In the genomic region with DNA sequence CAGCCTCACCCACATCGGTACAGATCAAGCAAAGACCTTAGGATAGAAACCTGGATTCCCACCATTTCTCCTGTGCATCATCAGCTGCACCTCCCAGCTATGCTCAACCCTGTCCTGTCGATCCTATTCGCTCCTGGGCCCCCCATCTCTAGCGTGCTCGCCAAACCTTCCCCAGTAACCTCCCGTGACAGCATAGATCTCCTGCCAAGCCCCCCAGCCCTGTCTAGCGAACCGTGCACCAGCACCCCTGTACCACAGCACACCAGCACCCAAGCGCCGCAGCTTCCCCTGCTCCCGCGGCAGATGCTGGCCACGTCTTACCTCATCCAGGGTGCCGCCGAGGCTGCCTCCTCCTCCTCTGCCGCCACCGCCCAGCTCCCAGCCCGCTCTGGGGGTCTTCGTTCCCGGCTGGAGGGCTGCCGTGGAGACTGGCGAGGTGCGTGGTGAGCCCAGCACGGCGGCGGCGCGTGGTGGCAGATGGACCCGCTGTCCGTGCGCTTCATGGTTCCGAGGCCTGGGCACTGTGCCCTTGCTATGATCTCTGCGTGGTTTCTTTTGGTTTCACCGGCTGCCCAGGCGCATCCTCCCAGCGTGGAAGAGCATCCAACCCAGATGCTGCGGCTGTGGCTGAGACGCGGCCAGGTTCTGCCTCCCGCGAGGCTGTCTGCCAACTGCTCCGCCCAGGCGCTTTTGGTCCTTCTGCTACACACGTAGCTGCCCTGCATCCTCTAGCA, we compare ENCODE assay signal across 8 mouse cellular contexts. TPM values are rescaled to one million over a fixed set of nuclear protein-coding genes. Genes with fewer than 3 reads are reported as not detected.
A peak's percentile ranks its signal among the peaks of the same experiment; 100 is the strongest.
DNase-seq lines count a peak whose midpoint lies in the region; ATAC-seq and TF ChIP-seq lines count a peak whose summit lies in the region.

A gene (minus strand): TSS at position 540 of the 734 bp plus-strand sequence.

- H3K36me3 ChIP-seq in lung, embryonic 14.5 days (ENCODE audit: insufficient read depth) = no peaks in the 10 kb centered on the region
- H3K36me3 ChIP-seq in forebrain, embryonic 15.5 days = no peaks in the 10 kb centered on the region

- no peaks in the 10 kb centered on the region for H3K4me1 ChIP-seq in lung, embryonic 14.5 days (ENCODE audit: insufficient read depth)
- H3K4me1 ChIP-seq in forebrain, embryonic 15.5 days = peaks cover 11% of the 10 kb centered on the region

- no peak within 1 kb of the TSS for H3K27ac ChIP-seq in lung, embryonic 14.5 days (ENCODE audit: low read depth)
- H3K27ac ChIP-seq in forebrain, embryonic 15.5 days (replicated peaks) = peak within 1 kb of the TSS; percentile 73

- H3K27me3 ChIP-seq in lung, embryonic 14.5 days (ENCODE audit: insufficient read depth, low read length) = peaks cover 35% of the 10 kb centered on the region
- peaks cover 4% of the 10 kb centered on the region; the same call in 1 of the 2 replicates for H3K27me3 ChIP-seq in forebrain, embryonic 15.5 days

- peak within 1 kb of the TSS; percentile 36 for H3K4me3 ChIP-seq in lung, embryonic 14.5 days (ENCODE audit: low read depth, low read length)
- peak within 1 kb of the TSS; percentile 61 for H3K4me3 ChIP-seq in forebrain, embryonic 15.5 days

- ATAC-seq in lung, embryonic 14.5 days (ENCODE audit: insufficient read depth) = 0 out of 2 replicates have a peak, but pooled peaks have one; percentile 17
- peak; percentile 84 for ATAC-seq in cerebellum, adult (ENCODE audit: insufficient number of reproducible peaks, low FRiP score, low TSS enrichment)
- peak; percentile 88 for ATAC-seq in forebrain, embryonic 15.5 days (replicated peaks)

- H3K9ac ChIP-seq in lung, embryonic 14.5 days = peak within 1 kb of the TSS; percentile 23
- H3K9ac ChIP-seq in forebrain, embryonic 15.5 days (replicated peaks) = peak within 1 kb of the TSS; percentile 78

- no peaks in the 10 kb centered on the region for H3K9me3 ChIP-seq in lung, embryonic 14.5 days (ENCODE audit: low read depth, low read length)
- H3K9me3 ChIP-seq in forebrain, embryonic 15.5 days = no peaks in the 10 kb centered on the region

- TF ChIP-seq CTCF in lung, embryonic 14.5 days (IDR thresholded peaks at IDR 0.05; ENCODE audit: low read depth) = no peak

- intact Hi-C loops in heart, postnatal 36 days (cut with DNase I) = no loop called here

- H3K4me2 ChIP-seq in lung, embryonic 14.5 days = peak within 1 kb of the TSS; percentile 69
- H3K4me2 ChIP-seq in forebrain, embryonic 15.5 days (replicated peaks) = peak within 1 kb of the TSS; percentile 95

- WGBS in lung, embryonic 14.5 days = 1% methylated on average over 44 of the region's 44 CpGs
- under 1% methylated on average over 44 of the region's 44 CpGs for WGBS in forebrain, embryonic 15.5 days

- peak; percentile 46 for DNase-seq in lung, embryonic 14.5 days
- DNase-seq in lung, adult 18-20 months = no peak
- peak; percentile 13 to 19 for DNase-seq in heart, postnatal 36 days
- DNase-seq in left cerebral cortex, adult 8-10 months (ENCODE audit: low spot score in 2 of 2) = peak; percentile 53 to 80
- DNase-seq in neural tube, embryonic 10.5 days (ENCODE audit: extremely low spot score, low spot score) = peak; percentile 45
- DNase-seq in yolk sac, embryonic 10.5 days (ENCODE audit: low spot score) = no peak

RNA-seq across cellular contexts. Expression of the gene that starts here (rescaled TPM):
- 20.1 and 22.1 TPM in 2 replicates for polyA plus RNA-seq in lung, embryonic 14.5 days (2014; fragmentation: Nextera tagmentation; extraction: Ambion mirVana)
- 67.6 and 73.1 TPM in 2 replicates for polyA plus RNA-seq in forebrain, embryonic 15.5 days (2015; fragmentation: Nextera tagmentation; extraction: Ambion mirVana)
- total RNA-seq in heart, postnatal 36 days (2021) = 1,000 to 10,000 TPM; 1,777 to 1,954 TPM
- 100 to 1,000 TPM; 180 to 198 (median 186) TPM for total RNA-seq in left cerebral cortex, adult 8-10 months (2022)

Comparison
In these comparisons a context has a peak if more than half of its experiments do, and no peak if none do; other contexts are left out.
1. RNA of the gene that starts here (total RNA-seq): 1,777 to 1,954 TPM in heart, postnatal 36 days; 180 to 198 TPM in left cerebral cortex, adult 8-10 months; every median in the first group is over 4 times any median in the second.
2. DNase-seq: peak in lung, embryonic 14.5 days (single experiment), heart, postnatal 36 days (2 of 2), left cerebral cortex, adult 8-10 months (2 of 2) and neural tube, embryonic 10.5 days (single experiment); none in lung, adult 18-20 months (0 of 2) and yolk sac, embryonic 10.5 days (single experiment).
3. ATAC-seq: peak in every context shown above with its lines; median percentile 88 in forebrain, embryonic 15.5 days; 84 in cerebellum, adult; 17 in lung, embryonic 14.5 days.